Mouse (Mus musculus) intestine, embryonic 16.5 days (tissue): ENCODE results near the gene Uhrf1bp1. TPM values are rescaled to one million over a fixed set of nuclear protein-coding genes. Genes with fewer than 3 reads are reported as not detected.

Source experiments
- ATAC-seq: fragments of 200-750 bp; cut with Nextera tagmentation; 2 replicates; pipeline ENCODE4 v1.8.0; 2017; ENCODE audit warnings: moderate TSS enrichment, moderate library complexity
- H3K27ac ChIP-seq: fragments of 300-500 bp; sonication (generic); 2 replicates; pipeline ENCODE4 v1.5.1; 2014; ENCODE audit warnings: mild to moderate bottlenecking, low read length
- H3K27me3 ChIP-seq: fragments of 300-500 bp; sonication (generic); replicated peaks from 2 replicates; pipeline ENCODE4 v1.6.1; 2014; ENCODE audit warnings: low read length, control low read depth, mixed read lengths; ENCODE audit not compliant: control insufficient read depth, insufficient read depth
- H3K36me3 ChIP-seq: fragments of 300-500 bp; sonication (generic); 2 replicates; pipeline ENCODE4 v1.6.1; 2014; ENCODE audit warnings: low read length, control low read depth; ENCODE audit not compliant: control insufficient read depth, insufficient read depth
- H3K4me1 ChIP-seq: fragments of 300-500 bp; sonication (generic); 2 replicates; pipeline ENCODE4 v1.6.1; 2014; ENCODE audit warnings: low read length, control low read depth, mixed read lengths; ENCODE audit not compliant: control insufficient read depth, insufficient read depth
- H3K4me2 ChIP-seq: fragments of 300-500 bp; sonication (generic); 2 replicates; pipeline ENCODE4 v1.6.1; 2014; ENCODE audit warnings: low read depth, low read length, control low read depth
- H3K4me3 ChIP-seq: fragments of 300-500 bp; sonication (generic); 2 replicates; pipeline ENCODE4 v1.5.1; 2014; ENCODE audit warnings: mild to moderate bottlenecking, low read length
- H3K9ac ChIP-seq: fragments of 300-500 bp; sonication (generic); 2 replicates; pipeline ENCODE4 v1.6.1; 2014; ENCODE audit warnings: low read depth, low read length
- H3K9me3 ChIP-seq: fragments of 300-500 bp; sonication (generic); 2 replicates; pipeline ENCODE4 v1.6.1; 2016; ENCODE audit warnings: low read length, control low read depth; ENCODE audit not compliant: control insufficient read depth
- WGBS: fragments of 180-500 bp; shearing (Covaris S2); extraction: QIAGEN DNeasy Blood & Tissue Kit; methylation state at CpG from one replicate; pipeline ENCODE4 v1.1.7; 2014; 5-methylcytosine and 5-hydroxymethylcytosine counted together
- polyA plus RNA-seq: library from polyadenylated mRNA; unstranded; fragments of >200 nt; fragmentation: Nextera tagmentation; extraction: Ambion mirVana; gene quantifications from 2 replicates; pipeline ENCODE4 v1.2.1, GENCODE M21; 2015

The Uhrf1bp1 gene
- polyA plus RNA-seq, 1 experiment from 2014 or later = 2.3 TPM

DNA sequence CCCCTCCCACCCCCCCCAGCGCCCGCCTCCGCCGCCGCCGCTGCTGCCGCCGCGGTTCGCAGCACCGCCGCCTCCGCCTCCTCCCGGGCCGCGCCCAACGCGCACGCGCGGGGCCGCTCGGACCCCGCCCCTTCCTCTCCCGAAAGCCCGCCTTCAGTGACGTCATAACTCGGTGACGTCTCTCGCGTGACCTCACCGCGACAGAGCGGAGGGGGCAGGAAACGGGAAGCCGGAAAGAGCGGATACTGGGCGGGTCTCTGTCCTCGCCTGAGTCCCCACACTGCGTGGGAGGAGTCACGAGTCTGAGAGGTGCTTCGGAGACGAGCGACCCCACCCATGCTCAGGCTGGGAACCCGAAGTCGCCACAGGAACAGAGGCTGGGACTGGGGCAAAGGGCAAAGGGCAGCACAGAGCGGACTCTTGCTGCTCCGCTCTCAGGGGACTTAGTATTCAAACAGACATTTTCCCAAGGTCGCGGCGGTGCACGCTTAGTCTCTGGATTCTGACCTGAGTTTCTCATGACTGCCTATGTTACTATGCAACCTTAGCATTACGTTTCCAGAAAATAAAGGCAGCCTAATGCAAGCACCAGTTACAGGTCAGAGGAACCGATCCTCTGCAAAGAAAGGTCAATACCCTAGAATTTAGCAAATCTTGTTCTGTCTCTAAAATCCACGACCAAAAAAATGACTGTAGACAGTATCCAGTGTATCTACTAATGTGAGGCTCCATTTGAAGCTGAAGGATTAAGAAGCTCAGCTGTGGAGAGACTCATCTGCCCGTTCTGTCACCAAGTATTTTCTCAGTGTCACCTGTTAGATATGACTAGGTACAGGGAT lies 35.5 kb upstream of the Uhrf1bp1 start, which contains the start of gene D17Wsu92e:
Gene D17Wsu92e, minus strand, starts transcription at position 81 of the 839 bp plus-strand sequence.
- H3K27me3 ChIP-seq = no peaks in the 10 kb centered on the region
- H3K4me2 ChIP-seq = peak within 1 kb of the TSS; percentile 86
- H3K9me3 ChIP-seq = no peaks in the 10 kb centered on the region
- peak within 1 kb of the TSS; percentile 92 for H3K27ac ChIP-seq
- H3K4me1 ChIP-seq = peaks cover 33% of the 10 kb centered on the region
- peak within 1 kb of the TSS; percentile 91 for H3K9ac ChIP-seq
- peak within 1 kb of the TSS; percentile 85 for H3K4me3 ChIP-seq
- WGBS = 1% methylated on average over 44 of the region's 56 CpGs
- H3K36me3 ChIP-seq = no peaks in the 10 kb centered on the region
- peak; percentile 96 for ATAC-seq

- H3K4me2 ChIP-seq = peak overlapping the region; percentile 67; the same call in 1 of the 2 replicates
- peak overlapping the region; percentile 92 for H3K27ac ChIP-seq
- no peaks in the 10 kb centered on the region for H3K27me3 ChIP-seq
- no peaks in the 10 kb centered on the region for H3K9me3 ChIP-seq
- H3K9ac ChIP-seq = peak overlapping the region; percentile 79
- ATAC-seq = no peak
- H3K36me3 ChIP-seq = no peaks in the 10 kb centered on the region
- H3K4me1 ChIP-seq = peaks cover 39% of the 10 kb centered on the region
- 43% methylated on average over 9 of the region's 9 CpGs for WGBS
- peak overlapping the region; percentile 85 for H3K4me3 ChIP-seq
Observed at GRCm38 (mm10) chr17:27821407-27822338, 34.6 kb upstream of the Uhrf1bp1 start.

DNA sequence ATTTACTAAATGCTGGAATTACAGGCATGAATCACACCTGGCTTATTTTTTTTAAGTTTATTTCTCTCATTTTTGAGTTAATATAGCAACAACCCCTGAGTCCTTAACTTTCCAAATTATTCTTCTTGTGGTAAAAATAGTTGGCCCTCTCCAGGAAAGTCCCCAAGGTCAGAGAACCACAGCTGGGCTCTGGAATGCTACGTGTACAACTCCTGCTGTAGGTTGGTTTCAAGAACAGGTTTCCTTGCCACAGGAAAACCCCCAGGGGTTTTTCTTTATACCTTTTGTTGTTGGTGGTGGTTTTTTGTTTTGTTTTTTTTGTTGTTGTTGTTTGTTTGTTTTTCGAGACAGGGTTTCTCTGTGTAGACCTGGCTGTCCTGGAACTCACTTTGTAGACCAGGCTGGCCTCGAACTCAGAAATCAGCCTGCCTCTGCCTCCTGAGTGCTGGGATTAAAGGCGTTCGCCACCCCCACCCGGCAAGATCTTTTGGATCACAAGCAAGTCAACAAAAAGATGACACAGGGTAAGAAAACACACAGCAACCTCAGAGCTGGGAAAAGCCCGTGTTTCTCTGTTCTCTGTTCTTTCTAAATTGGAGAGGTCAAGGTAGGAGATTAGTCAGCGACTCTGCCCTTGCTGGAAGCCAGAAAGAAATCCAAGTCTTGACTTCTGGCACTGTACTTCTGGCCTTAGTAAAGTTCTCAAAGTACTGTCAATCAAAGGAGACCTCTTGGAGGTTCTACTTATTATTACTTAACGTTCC lies 32.9 kb upstream of the Uhrf1bp1 start:
- no peaks in the 10 kb centered on the region for H3K27me3 ChIP-seq
- no peak for ATAC-seq
- H3K4me3 ChIP-seq = no peak overlapping the region
- 78% methylated on average over 9 of the region's 9 CpGs for WGBS
- no peaks in the 10 kb centered on the region for H3K36me3 ChIP-seq
- H3K9ac ChIP-seq = no peak overlapping the region
- peaks cover 31% of the 10 kb centered on the region for H3K4me1 ChIP-seq
- H3K27ac ChIP-seq = no peak overlapping the region
- no peak overlapping the region for H3K4me2 ChIP-seq
- H3K9me3 ChIP-seq = no peaks in the 10 kb centered on the region

- Histone ChIP-seq H3K4me2 (no peak overlapping the region), H3K4me1 (peaks cover 21% of the 10 kb centered on the region), H3K9me3 (no peaks in the 10 kb centered on the region), H3K27ac (no peak overlapping the region), H3K36me3 (no peaks in the 10 kb centered on the region), H3K27me3 (no peaks in the 10 kb centered on the region), H3K4me3 (no peak overlapping the region), H3K9ac (no peak overlapping the region)
- WGBS = 66% methylated on average over 1 of the region's 1 CpGs
- no peak for ATAC-seq
Observed at GRCm38 (mm10) chr17:27824941-27825340, 31.3 kb upstream of the Uhrf1bp1 start.

DNA sequence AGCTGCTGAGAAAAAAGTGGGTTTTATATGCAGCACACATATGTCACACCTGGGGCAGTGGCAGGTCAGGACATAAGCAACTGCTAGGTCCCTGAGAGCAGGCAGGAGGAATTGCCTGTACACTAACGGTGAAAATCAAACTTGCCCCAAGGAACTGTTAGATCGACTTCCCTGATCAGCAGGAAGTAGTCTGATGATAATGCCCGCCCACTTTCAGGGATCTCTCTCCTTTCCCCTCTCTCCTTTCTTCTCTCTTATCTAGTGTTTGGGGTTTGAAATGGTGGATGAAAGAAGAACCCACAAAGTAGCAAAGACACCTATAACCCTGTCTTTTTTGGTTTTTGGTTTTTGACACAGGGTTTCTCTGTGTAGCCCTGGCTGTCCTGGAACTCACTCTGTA lies 30.7 kb upstream of the Uhrf1bp1 start:
- no peaks in the 10 kb centered on the region for H3K36me3 ChIP-seq
- WGBS = 34% methylated on average over 3 of the region's 3 CpGs
- no peak for ATAC-seq
- no peaks in the 10 kb centered on the region for H3K27me3 ChIP-seq
- no peak overlapping the region for H3K9ac ChIP-seq
- H3K4me1 ChIP-seq = peaks cover 21% of the 10 kb centered on the region
- peak overlapping the region; percentile 33; the same call in 1 of the 2 replicates for H3K27ac ChIP-seq
- H3K4me2 ChIP-seq = peak overlapping the region; percentile 71
- H3K9me3 ChIP-seq = no peaks in the 10 kb centered on the region
- H3K4me3 ChIP-seq = peak overlapping the region; percentile 50

DNA sequence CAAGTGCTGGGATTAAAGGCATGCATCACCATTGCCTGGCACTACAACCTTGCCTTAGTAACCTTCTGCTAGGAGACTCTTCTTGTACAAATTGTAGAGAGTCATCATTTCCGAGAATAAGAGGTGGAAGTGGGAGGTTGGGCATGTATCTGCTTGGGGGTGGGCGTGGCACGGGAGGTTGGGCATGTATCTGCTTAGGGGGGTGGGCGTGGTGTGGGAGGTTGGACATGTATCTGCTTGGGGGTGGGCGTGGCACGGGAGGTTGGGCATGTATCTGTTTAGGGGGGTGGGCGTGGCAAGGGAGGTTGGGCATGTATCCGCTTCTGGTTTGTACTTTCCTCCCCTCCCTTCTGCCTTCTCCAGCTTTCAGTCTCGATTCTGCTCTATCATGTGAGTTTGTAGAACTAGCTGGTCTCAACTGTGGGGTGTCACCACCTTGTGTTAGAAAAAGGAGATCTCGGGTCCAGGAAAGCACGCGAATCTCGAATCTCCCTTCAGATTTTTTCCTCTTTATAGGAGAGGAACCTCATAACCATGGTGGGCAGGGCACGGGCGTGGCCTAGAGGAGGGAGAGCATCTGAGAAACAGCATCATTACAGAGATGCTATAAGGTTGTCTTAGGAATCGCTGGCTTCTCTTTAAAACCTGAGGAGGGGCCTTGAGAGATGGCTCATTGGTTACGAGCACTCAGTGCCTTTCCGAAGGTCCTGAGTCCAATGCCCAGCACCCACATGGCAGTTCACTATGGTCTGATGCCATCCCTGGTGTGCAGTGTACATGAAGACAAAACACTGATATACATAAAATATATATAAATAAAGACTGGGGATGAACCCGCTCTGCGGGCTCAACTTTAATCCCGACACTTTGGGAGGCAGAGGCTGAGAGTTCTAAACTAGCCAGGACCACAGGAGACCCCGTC lies 30.0 kb upstream of the Uhrf1bp1 start:
- ATAC-seq = peak; percentile 63
- 2% methylated on average over 22 of the region's 22 CpGs for WGBS

GRCm38 (mm10) chr17:27826908-27827383 lies 29.3 kb upstream of the Uhrf1bp1 start:
- Histone ChIP-seq H3K27me3 (no peaks in the 10 kb centered on the region), H3K4me1 (peaks cover 12% of the 10 kb centered on the region), H3K9me3 (no peaks in the 10 kb centered on the region), H3K9ac (peak overlapping the region; percentile 48), H3K36me3 (no peaks in the 10 kb centered on the region), H3K4me3 (peak overlapping the region; percentile 50), H3K4me2 (peak overlapping the region; percentile 71), H3K27ac (peak overlapping the region; percentile 78; the same call in 1 of the 2 replicates)
- peak; percentile 43; the same call in 1 of the 2 replicates for ATAC-seq
- WGBS = 2% methylated on average over 8 of the region's 9 CpGs

More for the DNA sequence above, 30.0 kb upstream of the Uhrf1bp1 start:
- peak overlapping the region; percentile 64 for H3K9ac ChIP-seq
- peak overlapping the region; percentile 78 for H3K27ac ChIP-seq
- peak overlapping the region; percentile 50 for H3K4me3 ChIP-seq
- H3K4me2 ChIP-seq = peak overlapping the region; percentile 71
- H3K27me3 ChIP-seq = no peaks in the 10 kb centered on the region
- peaks cover 18% of the 10 kb centered on the region for H3K4me1 ChIP-seq
- H3K9me3 ChIP-seq = no peaks in the 10 kb centered on the region
- no peaks in the 10 kb centered on the region for H3K36me3 ChIP-seq

DNA sequence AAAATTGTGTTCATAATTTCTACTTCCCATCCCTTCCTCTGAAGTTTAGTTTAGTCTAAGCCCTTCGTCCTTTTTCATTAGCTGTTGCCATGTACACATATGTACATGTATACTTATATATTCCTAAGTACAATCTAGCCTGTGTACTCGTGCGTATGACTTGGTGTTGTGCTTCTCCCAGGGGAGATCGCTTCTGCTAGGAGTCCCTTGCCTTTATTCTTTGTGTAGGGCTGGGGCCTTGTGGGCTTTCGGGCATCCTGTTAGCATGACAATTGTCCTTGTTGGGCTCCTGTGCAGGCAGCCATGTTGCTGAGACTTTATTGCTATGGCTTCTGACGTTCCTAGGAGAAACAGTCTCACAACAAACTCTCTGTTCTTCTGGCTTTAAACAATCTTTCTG lies 28.7 kb upstream of the Uhrf1bp1 start:
- H3K4me2 ChIP-seq = no peak overlapping the region
- H3K9me3 ChIP-seq = no peaks in the 10 kb centered on the region
- H3K27me3 ChIP-seq = no peaks in the 10 kb centered on the region
- H3K4me1 ChIP-seq = peaks cover 11% of the 10 kb centered on the region
- H3K36me3 ChIP-seq = no peaks in the 10 kb centered on the region
- no peak for ATAC-seq
- H3K27ac ChIP-seq = no peak overlapping the region
- H3K4me3 ChIP-seq = no peak overlapping the region
- H3K9ac ChIP-seq = no peak overlapping the region
- 38% methylated on average over 6 of the region's 6 CpGs for WGBS
